Mouse (Mus musculus) liver, embryonic 14.5 days (tissue): ENCODE results near the gene Nr2f2.

ENCODE experiments used
- CTCF ChIP-seq: IDR thresholded peaks from 2 replicates; pipeline ENCODE4 v1.5.1; 2016; ENCODE audit warnings: antibody characterized with exemption, low read depth, control low read depth
- EP300 ChIP-seq: IDR thresholded peaks from 2 replicates; pipeline ENCODE4 v1.6.1; 2016; ENCODE audit warnings: antibody characterized with exemption, low read depth

DNA sequence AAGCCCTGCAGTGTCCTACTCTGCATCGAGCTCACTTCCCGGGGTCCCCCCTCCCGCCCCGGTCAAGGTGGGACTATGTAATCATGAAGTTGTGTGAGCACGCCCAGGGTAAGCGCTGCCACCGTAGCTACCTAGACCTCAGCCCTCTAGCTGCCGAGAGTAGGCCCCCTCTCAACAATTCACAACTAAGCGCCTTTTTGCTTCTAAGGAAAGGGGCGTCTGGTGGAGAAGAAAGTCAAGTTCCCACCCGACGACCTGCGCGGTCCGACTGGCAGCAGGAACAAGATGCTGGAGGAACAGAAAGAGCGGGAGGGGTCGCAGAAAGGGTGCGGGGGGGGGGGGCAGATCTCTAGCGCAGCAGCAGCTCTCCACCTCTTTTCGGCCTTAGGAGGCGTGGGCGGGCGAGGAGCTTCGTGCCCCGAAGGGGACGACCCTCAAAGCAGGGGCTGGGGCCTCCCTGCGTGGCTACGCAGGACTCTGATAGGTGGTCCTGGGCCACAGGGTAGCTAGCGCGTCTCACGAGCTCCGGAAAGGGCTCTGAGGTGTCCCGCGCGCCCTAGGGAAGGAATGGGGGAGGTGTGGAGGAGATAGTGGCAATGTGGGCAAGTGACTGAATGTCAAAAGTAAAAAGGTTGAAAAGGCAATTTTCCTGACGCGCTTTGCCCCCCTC lies 2.7 kb upstream of the Nr2f2 start:
- TF ChIP-seq CTCF (no peak), EP300 (no peak)
